Mouse (Mus musculus) embryonic fibroblast, embryonic 13.5 days (primary cell): ENCODE measurements at regions not wholly inside any gene's neighbourhood (a gene's known extent, or its start where the extent isn't known, plus 50 kb on each side); places are given as distances from the start of the nearest gene placed in this dataset.

Source experiments
- CTCF ChIP-seq: IDR thresholded peaks from 2 replicates; pipeline ENCODE4 v1.5.1; 2011; ENCODE audit warnings: mild to moderate bottlenecking, control low read depth, low read length, moderate library complexity, borderline replicate concordance; ENCODE audit not compliant: insufficient read depth
- POLR2A ChIP-seq: IDR thresholded peaks from 2 replicates; pipeline ENCODE4 v1.6.1; 2011; ENCODE audit warnings: low read depth, mild to moderate bottlenecking, control low read depth, low read length, moderate library complexity

GRCm38 (mm10) chr14:58687814-58688213 lies 454.9 kb downstream of the 1700129C05Rik start:
- TF ChIP-seq CTCF (no peak), POLR2A (no peak)
